Comparison of ENCODE assay signal across 12 mouse cellular contexts in the genomic region with DNA sequence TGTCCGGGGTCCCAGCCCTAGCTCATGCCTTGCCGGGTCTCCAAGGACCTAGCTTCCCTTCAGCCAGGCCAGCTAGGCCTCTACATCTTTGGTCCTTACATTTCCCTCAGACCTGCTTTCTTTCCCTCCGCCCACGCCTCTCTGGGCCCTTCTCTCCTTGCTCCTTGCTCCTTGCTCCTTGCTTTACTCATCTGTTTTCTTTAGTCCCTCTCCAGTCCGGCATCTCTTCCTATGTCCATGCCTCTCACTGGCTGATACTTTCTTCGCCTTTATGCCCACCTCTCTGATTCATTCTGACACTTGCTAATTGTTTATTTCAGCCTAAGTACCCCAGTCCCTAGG. TPM values are rescaled to one million over a fixed set of nuclear protein-coding genes. Genes with fewer than 3 reads are reported as not detected.
DNase-seq lines count a peak whose midpoint lies in the region; ATAC-seq and TF ChIP-seq lines count a peak whose summit lies in the region.
"Had no signal": no experiment of that assay in that cellular context is flagged by ENCODE, and none has a peak within 500 bp of the region (broad histone marks: within the 10 kb centered on the region; RNA-seq: fewer than 3 reads in every experiment).

No protein-coding gene starts in this region.

- no peak overlapping the region for H3K9ac ChIP-seq in hindbrain, postnatal 0 days (replicated peaks; ENCODE audit: low read length)
- no peak overlapping the region for H3K9ac ChIP-seq in stomach, embryonic 15.5 days
- no peak overlapping the region for H3K9ac ChIP-seq in stomach, postnatal 0 days (ENCODE audit: low read length)
- no peak overlapping the region for H3K9ac ChIP-seq in hindbrain, embryonic 14.5 days

- peaks cover 41% of the 10 kb centered on the region for H3K4me1 ChIP-seq in hindbrain, embryonic 10.5 days (replicated peaks)
- H3K4me1 ChIP-seq in hindbrain, postnatal 0 days (ENCODE audit: insufficient read depth, low read length), result peaks cover 12% of the 10 kb centered on the region; the same call in 1 of the 2 replicates
- H3K4me1 ChIP-seq in stomach, embryonic 15.5 days, result peaks cover 28% of the 10 kb centered on the region
- H3K4me1 ChIP-seq in stomach, postnatal 0 days (replicated peaks; ENCODE audit: control insufficient read depth, insufficient read depth), result no peaks in the 10 kb centered on the region; the same call in 1 of the 2 replicates
- H3K4me1 ChIP-seq in hindbrain, embryonic 14.5 days (replicated peaks; ENCODE audit: control insufficient read depth, insufficient read depth, low read length), result peaks cover 16% of the 10 kb centered on the region

- TF ChIP-seq EP300 in stomach, postnatal 0 days (optimal IDR thresholded peaks at IDR 0.05), result no peak

- H3K27ac ChIP-seq in hindbrain, embryonic 10.5 days, result 0 out of 2 replicates have a peak overlapping the region, but pooled peaks have one; percentile 40
- no peak overlapping the region for H3K27ac ChIP-seq in hindbrain, postnatal 0 days
- H3K27ac ChIP-seq in stomach, embryonic 15.5 days, result no peak overlapping the region
- no peak overlapping the region for H3K27ac ChIP-seq in stomach, postnatal 0 days (replicated peaks)
- peak overlapping the region; percentile 51 for H3K27ac ChIP-seq in hindbrain, embryonic 14.5 days

- H3K4me3 ChIP-seq in hindbrain, embryonic 10.5 days, result peak overlapping the region; percentile 54
- no peak overlapping the region for H3K4me3 ChIP-seq in hindbrain, postnatal 0 days (ENCODE audit: low read length)
- 0 out of 2 replicates have a peak overlapping the region, but pooled peaks have one; percentile 2 for H3K4me3 ChIP-seq in stomach, embryonic 15.5 days (replicated peaks)
- H3K4me3 ChIP-seq in stomach, postnatal 0 days (ENCODE audit: low read depth, low read length), result no peak overlapping the region
- H3K4me3 ChIP-seq in hindbrain, embryonic 14.5 days (replicated peaks; ENCODE audit: low read length), result no peak overlapping the region

- no peaks in the 10 kb centered on the region for H3K36me3 ChIP-seq in hindbrain, embryonic 10.5 days
- no peaks in the 10 kb centered on the region for H3K36me3 ChIP-seq in hindbrain, postnatal 0 days (ENCODE audit: insufficient read depth, low read length)
- no peaks in the 10 kb centered on the region for H3K36me3 ChIP-seq in stomach, embryonic 15.5 days
- H3K36me3 ChIP-seq in stomach, postnatal 0 days (ENCODE audit: control insufficient read depth, insufficient read depth, low read length), result no peaks in the 10 kb centered on the region
- H3K36me3 ChIP-seq in hindbrain, embryonic 14.5 days (replicated peaks; ENCODE audit: control insufficient read depth, insufficient read depth), result no peaks in the 10 kb centered on the region

- no peak for DNase-seq in hindbrain, embryonic 10.5 days (ENCODE audit: low spot score)
- DNase-seq in hindbrain, postnatal 0 days (ENCODE audit: low spot score), result no peak
- DNase-seq in stomach, postnatal 0 days (ENCODE audit: low spot score), result no peak
- DNase-seq in hindbrain, embryonic 14.5 days (ENCODE audit: low spot score), result no peak
- DNase-seq in right cerebral cortex, postnatal 25 days, result no peak
- DNase-seq in ovary, postnatal 10 days (ENCODE audit: low spot score), result no peak
- DNase-seq: cerebellum, postnatal 14 days; right cerebral cortex, adult 18-20 months had no signal

- ATAC-seq in hindbrain, postnatal 0 days, result no peak
- no peak for ATAC-seq in stomach, embryonic 15.5 days (ENCODE audit: insufficient read depth, low FRiP score, low read depth)
- no peak for ATAC-seq in stomach, postnatal 0 days (ENCODE audit: low FRiP score, low TSS enrichment)
- no peak for ATAC-seq in hindbrain, embryonic 14.5 days (ENCODE audit: low FRiP score)

- no peak for TF ChIP-seq CTCF in hindbrain, postnatal 0 days (IDR thresholded peaks at IDR 0.05; ENCODE audit: low read depth)
- TF ChIP-seq CTCF in stomach, postnatal 0 days (IDR thresholded peaks at IDR 0.05; ENCODE audit: low read depth), result no peak

- no peaks in the 10 kb centered on the region for H3K9me3 ChIP-seq in hindbrain, embryonic 10.5 days
- H3K9me3 ChIP-seq in hindbrain, postnatal 0 days (ENCODE audit: low read length), result no peaks in the 10 kb centered on the region
- H3K9me3 ChIP-seq in stomach, embryonic 15.5 days, result no peaks in the 10 kb centered on the region
- H3K9me3 ChIP-seq in stomach, postnatal 0 days (ENCODE audit: control insufficient read depth, low read length), result no peaks in the 10 kb centered on the region
- H3K9me3 ChIP-seq in hindbrain, embryonic 14.5 days (ENCODE audit: control insufficient read depth, low read length), result no peaks in the 10 kb centered on the region

- H3K27me3 ChIP-seq in hindbrain, embryonic 10.5 days (ENCODE audit: insufficient read depth, poor library complexity, severe bottlenecking), result peaks cover 100% of the 10 kb centered on the region
- peaks cover 74% of the 10 kb centered on the region for H3K27me3 ChIP-seq in hindbrain, postnatal 0 days (ENCODE audit: insufficient read depth, low read length)
- H3K27me3 ChIP-seq in stomach, embryonic 15.5 days (replicated peaks), result peaks cover 87% of the 10 kb centered on the region
- peaks cover 37% of the 10 kb centered on the region for H3K27me3 ChIP-seq in stomach, postnatal 0 days (ENCODE audit: control insufficient read depth, insufficient read depth, low read length)
- H3K27me3 ChIP-seq in hindbrain, embryonic 14.5 days (ENCODE audit: control insufficient read depth, insufficient read depth, low read length), result peaks cover 89% of the 10 kb centered on the region

- H3K4me2 ChIP-seq in hindbrain, postnatal 0 days (ENCODE audit: low read depth, low read length), result no peak overlapping the region
- H3K4me2 ChIP-seq in stomach, embryonic 15.5 days, result peak overlapping the region; percentile 91; the same call in 1 of the 2 replicates
- no peak overlapping the region for H3K4me2 ChIP-seq in stomach, postnatal 0 days (replicated peaks; ENCODE audit: low read depth)
- H3K4me2 ChIP-seq in hindbrain, embryonic 14.5 days (replicated peaks), result no peak overlapping the region

- WGBS in hindbrain, embryonic 10.5 days, result 8% methylated on average over 6 of the region's 6 CpGs
- 34% methylated on average over 6 of the region's 6 CpGs for WGBS in hindbrain, postnatal 0 days
- 40% methylated on average over 6 of the region's 6 CpGs for WGBS in stomach, embryonic 15.5 days
- WGBS in stomach, postnatal 0 days, result 49% methylated on average over 6 of the region's 6 CpGs
- 15% methylated on average over 6 of the region's 6 CpGs for WGBS in hindbrain, embryonic 14.5 days

RNA-seq across cellular contexts. Expression of a gene that starts 2.7 kb away (rescaled TPM):
- polyA plus RNA-seq in hindbrain, embryonic 10.5 days (2016; fragmentation: Nextera tagmentation; extraction: Ambion mirVana), result 20.0 and 20.8 TPM in 2 replicates
- 6.1 and 7.5 TPM in 2 replicates for total RNA-seq in hindbrain, postnatal 0 days (2014; rRNA removed)
- polyA plus RNA-seq in hindbrain, postnatal 0 days (2015; fragmentation: Nextera tagmentation; extraction: Ambion mirVana), result 17.9 and 19.7 TPM in 2 replicates
- polyA plus RNA-seq in stomach, embryonic 15.5 days (2015; fragmentation: Nextera tagmentation; extraction: Ambion mirVana), result 7.0 and 12.0 TPM in 2 replicates
- 3.3 and 3.4 TPM in 2 replicates for polyA plus RNA-seq in stomach, postnatal 0 days (2015; fragmentation: Nextera tagmentation; extraction: Ambion mirVana)
- 19.1 and 19.2 TPM in 2 replicates for polyA plus RNA-seq in hindbrain, embryonic 14.5 days (2014; fragmentation: Nextera tagmentation; extraction: Ambion mirVana)

RNA-seq across cellular contexts. Expression of a gene that starts 31.1 kb away (rescaled TPM):
- not detected in 2 replicates for polyA plus RNA-seq in hindbrain, embryonic 10.5 days (2016; fragmentation: Nextera tagmentation; extraction: Ambion mirVana)
- total RNA-seq in hindbrain, postnatal 0 days (2014; rRNA removed), result not detected in 2 replicates
- polyA plus RNA-seq in hindbrain, postnatal 0 days (2015; fragmentation: Nextera tagmentation; extraction: Ambion mirVana), result not detected in 2 replicates
- not detected in 2 replicates for polyA plus RNA-seq in stomach, embryonic 15.5 days (2015; fragmentation: Nextera tagmentation; extraction: Ambion mirVana)
- not detected in 2 replicates for polyA plus RNA-seq in stomach, postnatal 0 days (2015; fragmentation: Nextera tagmentation; extraction: Ambion mirVana)
- not detected in 2 replicates for polyA plus RNA-seq in hindbrain, embryonic 14.5 days (2014; fragmentation: Nextera tagmentation; extraction: Ambion mirVana)
- total RNA-seq: gastrocnemius, postnatal 4 days; left cerebral cortex, postnatal 25 days had no signal
- polyA plus RNA-seq: lung, embryonic 16.5 days had no signal

Comparison
In these comparisons a context has a peak if more than half of its experiments do, and no peak if none do; other contexts are left out.
1. H3K27ac ChIP-seq: peak in hindbrain, embryonic 10.5 days (single experiment) and hindbrain, embryonic 14.5 days (single experiment); none in hindbrain, postnatal 0 days (single experiment), stomach, embryonic 15.5 days (single experiment) and stomach, postnatal 0 days (single experiment).
2. H3K4me3 ChIP-seq: peak in hindbrain, embryonic 10.5 days (single experiment) and stomach, embryonic 15.5 days (single experiment); none in hindbrain, postnatal 0 days (single experiment), stomach, postnatal 0 days (single experiment) and hindbrain, embryonic 14.5 days (single experiment).